Mouse (Mus musculus) spleen, adult 10 weeks (tissue): ENCODE data around the gene Vmn1r226. TPM values are rescaled to one million over a fixed set of nuclear protein-coding genes. Genes with fewer than 3 reads are reported as not detected.

Source experiments
- polyA plus RNA-seq: library from polyadenylated mRNA; stranded (reverse); fragments of 350-450 nt; fragmentation: Illumina TruSeq; extraction: RNeasy Lipid Tissue Mini Kit (QIAGEN cat#74804); gene quantifications from one replicate; pipeline ENCODE4 v1.2.3, GENCODE M21; 2015; ENCODE audit warnings: low replicate concordance; ENCODE audit not compliant: insufficient read depth

Gene Vmn1r226
- polyA plus RNA-seq, result not detected

DNA sequence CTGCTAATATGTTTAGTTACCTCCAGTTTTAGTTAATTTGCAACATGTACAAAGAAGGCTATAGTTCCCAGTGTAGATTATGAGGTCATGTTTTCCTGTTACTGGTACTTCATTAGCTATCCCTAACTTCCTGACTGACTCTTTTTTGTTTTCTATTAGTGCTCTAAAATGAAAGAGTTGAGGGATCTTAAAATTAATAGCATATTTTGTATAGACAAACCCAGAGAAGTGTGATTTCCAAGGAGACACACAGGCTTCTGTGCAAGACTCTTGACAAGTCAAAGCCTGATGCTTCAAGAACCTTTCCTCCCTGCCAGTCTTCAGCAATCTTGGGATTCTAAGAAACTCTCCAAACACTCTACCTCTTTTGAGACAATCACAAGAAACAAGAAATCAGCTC is at the start of gene Vmn1r226:
Vmn1r226 (plus strand) TSS at position 301 of the 400 bp plus-strand sequence.

DNA sequence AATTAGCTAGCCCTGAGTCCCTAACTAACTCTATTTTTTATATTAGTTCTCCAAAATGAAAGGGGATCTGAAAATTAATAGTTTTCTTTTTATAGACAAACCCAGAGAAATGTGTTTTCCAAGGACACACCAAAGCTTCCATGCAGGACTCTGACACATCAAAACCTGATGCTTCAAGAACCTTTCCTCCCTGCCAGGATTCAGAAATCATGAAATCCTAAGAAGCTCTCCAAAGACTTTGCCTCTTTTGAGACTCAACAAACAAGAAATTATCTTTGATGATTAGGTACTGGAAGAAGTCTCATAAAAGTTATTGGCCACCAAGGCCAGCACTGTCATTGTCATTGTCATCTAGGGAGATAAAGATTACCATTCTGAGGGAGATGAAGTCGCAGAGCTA is 46.9 kb downstream of the Vmn1r226 start, which contains the start of gene Vmn1r227:
Vmn1r227 (plus strand) TSS at position 301 of the 400 bp plus-strand sequence.

Other genes with a start within 250 kb of the Vmn1r226 start
- gene Vmn2r108, start 201.5 kb upstream of the Vmn1r226 start, polyA plus RNA-seq, result not detected
- not detected for gene Vmn1r225, start 184.7 kb upstream of the Vmn1r226 start, polyA plus RNA-seq
- gene Vmn2r109, start 118.1 kb upstream of the Vmn1r226 start, polyA plus RNA-seq, result not detected
- not detected for gene Vmn2r110, start 86.4 kb upstream of the Vmn1r226 start, polyA plus RNA-seq
- not detected for gene Fpr-rs3, start 58.0 kb upstream of the Vmn1r226 start, polyA plus RNA-seq
- not detected for gene Vmn1r227, start 47.0 kb downstream of the Vmn1r226 start, polyA plus RNA-seq
- gene Vmn1r228, start 103.3 kb downstream of the Vmn1r226 start, polyA plus RNA-seq, result not detected
- gene Vmn1r229, start 128.7 kb downstream of the Vmn1r226 start, polyA plus RNA-seq, result not detected
- gene Vmn1r230, start 157.6 kb downstream of the Vmn1r226 start, polyA plus RNA-seq, result not detected
- not detected for gene Vmn1r231, start 222.2 kb downstream of the Vmn1r226 start, polyA plus RNA-seq
- not detected for gene Vmn1r232, start 236.9 kb downstream of the Vmn1r226 start, polyA plus RNA-seq